Mouse (Mus musculus) forebrain, embryonic 11.5 days (tissue): ENCODE results near the gene Actn4. TPM values are rescaled to one million over a fixed set of nuclear protein-coding genes. Genes with fewer than 3 reads are reported as not detected.

ENCODE experiments used
- ATAC-seq: fragments of 200-750 bp; cut with Nextera tagmentation; replicated peaks from 2 replicates; pipeline ENCODE4 v1.8.0; 2017; ENCODE audit warnings: moderate TSS enrichment; ENCODE audit not compliant: low FRiP score
- DNase-seq: peaks from one replicate; pipeline ENCODE4 v3.0.0-alpha.2; 2017; ENCODE audit warnings: low spot score
- H3K27ac ChIP-seq: fragments of 300-500 bp; sonication (generic); 2 replicates; pipeline ENCODE4 v1.5.1; 2014; ENCODE audit warnings: low read depth, low read length
- H3K27me3 ChIP-seq: fragments of 300-500 bp; sonication (generic); 2 replicates; pipeline ENCODE4 v1.6.1; 2014; ENCODE audit warnings: mild to moderate bottlenecking, low read length, mixed read lengths; ENCODE audit not compliant: control insufficient read depth, insufficient read depth
- H3K36me3 ChIP-seq: fragments of 300-500 bp; sonication (generic); 2 replicates; pipeline ENCODE4 v1.6.1; 2014; ENCODE audit warnings: mild to moderate bottlenecking, low read length, moderate library complexity, mixed read lengths; ENCODE audit not compliant: control insufficient read depth, insufficient read depth
- H3K4me1 ChIP-seq: fragments of 300-500 bp; sonication (generic); replicated peaks from 2 replicates; pipeline ENCODE4 v1.6.1; 2014; ENCODE audit warnings: low read length, mixed read lengths; ENCODE audit not compliant: control insufficient read depth, insufficient read depth
- H3K4me2 ChIP-seq: fragments of 300-500 bp; sonication (generic); 2 replicates; pipeline ENCODE4 v1.6.1; 2014; ENCODE audit warnings: low read depth, mild to moderate bottlenecking, low read length, moderate library complexity, mixed read lengths; ENCODE audit not compliant: severe bottlenecking
- H3K4me3 ChIP-seq: fragments of 300-500 bp; sonication (generic); 2 replicates; pipeline ENCODE4 v1.5.1; 2014; ENCODE audit warnings: low read depth, low read length
- H3K9ac ChIP-seq: fragments of 300-500 bp; sonication (generic); 2 replicates; pipeline ENCODE4 v1.6.1; 2014; ENCODE audit warnings: low read length
- H3K9me3 ChIP-seq: fragments of 300-500 bp; sonication (generic); 2 replicates; pipeline ENCODE4 v1.6.1; 2016; ENCODE audit warnings: low read length, mixed read lengths; ENCODE audit not compliant: control insufficient read depth
- WGBS: fragments of 180-500 bp; shearing (Covaris S2); extraction: QIAGEN DNeasy Blood & Tissue Kit; methylation state at CpG from one replicate; pipeline ENCODE4 v1.1.7; 2014; 5-methylcytosine and 5-hydroxymethylcytosine counted together
- polyA plus RNA-seq: library from polyadenylated mRNA; unstranded; fragments of >200 nt; fragmentation: Nextera tagmentation; extraction: Ambion mirVana; gene quantifications from 2 replicates; pipeline ENCODE4 v1.2.1, GENCODE M21; 2014

Actn4 gene
- polyA plus RNA-seq, 1 experiment from 2014 or later, result 182 TPM

DNA sequence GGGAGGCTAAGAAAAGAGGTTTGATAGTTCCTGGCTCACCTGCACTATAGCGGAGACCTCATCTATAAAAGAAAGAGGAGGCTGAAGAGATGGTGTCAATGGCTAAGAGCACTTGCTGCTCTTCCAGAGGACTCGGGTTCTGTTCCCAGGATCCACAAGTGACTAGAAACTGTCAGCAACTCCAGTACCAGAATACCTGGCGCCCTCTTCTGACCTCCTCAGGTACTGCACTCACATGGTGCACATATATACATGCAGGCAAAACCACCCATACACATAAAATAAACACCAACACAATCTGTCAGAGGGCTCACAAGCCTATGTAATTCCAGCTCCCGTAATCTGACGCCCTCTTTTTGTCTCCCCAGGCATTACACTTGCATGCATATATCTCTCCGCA is 101.2 kb downstream of the Actn4 start:
- Histone ChIP-seq H3K9ac (no peak overlapping the region), H3K4me2 (no peak overlapping the region), H3K4me3 (no peak overlapping the region), H3K4me1 (peaks cover 5% of the 10 kb centered on the region), H3K27ac (no peak overlapping the region), H3K27me3 (no peaks in the 10 kb centered on the region), H3K9me3 (no peaks in the 10 kb centered on the region; the same call in 1 of the 2 replicates), H3K36me3 (no peaks in the 10 kb centered on the region)
- WGBS, result 84% methylated on average over 6 of the region's 6 CpGs
- DNase-seq (no peak), ATAC-seq (no peak)

DNA sequence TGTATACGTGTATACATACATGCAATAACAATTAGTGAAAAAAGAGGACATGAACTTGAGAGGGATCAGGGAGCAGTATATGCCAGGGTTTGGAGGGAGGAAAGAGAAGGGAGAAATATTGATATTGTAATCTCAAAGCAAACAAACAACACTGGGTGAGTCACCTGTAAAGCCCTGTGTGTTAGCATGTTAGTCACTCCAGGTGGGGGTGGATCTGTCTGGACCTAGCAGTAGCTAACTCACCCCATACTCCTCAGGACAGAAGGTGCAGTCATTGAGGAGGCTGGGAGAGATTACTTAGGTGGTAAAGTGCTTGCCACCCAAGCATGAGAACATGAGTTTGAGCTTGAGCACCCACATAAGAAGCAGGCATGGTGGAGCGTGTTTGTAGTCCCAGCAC is 102.2 kb downstream of the Actn4 start:
- H3K36me3 ChIP-seq, result no peaks in the 10 kb centered on the region
- H3K4me3 ChIP-seq, result no peak overlapping the region
- no peak overlapping the region for H3K4me2 ChIP-seq
- 86% methylated on average over 2 of the region's 2 CpGs for WGBS
- H3K27ac ChIP-seq, result no peak overlapping the region
- H3K9ac ChIP-seq, result no peak overlapping the region
- H3K9me3 ChIP-seq, result no peaks in the 10 kb centered on the region; the same call in 1 of the 2 replicates
- no peaks in the 10 kb centered on the region for H3K27me3 ChIP-seq
- H3K4me1 ChIP-seq, result peaks cover 5% of the 10 kb centered on the region
- DNase-seq (no peak), ATAC-seq (no peak)

DNA sequence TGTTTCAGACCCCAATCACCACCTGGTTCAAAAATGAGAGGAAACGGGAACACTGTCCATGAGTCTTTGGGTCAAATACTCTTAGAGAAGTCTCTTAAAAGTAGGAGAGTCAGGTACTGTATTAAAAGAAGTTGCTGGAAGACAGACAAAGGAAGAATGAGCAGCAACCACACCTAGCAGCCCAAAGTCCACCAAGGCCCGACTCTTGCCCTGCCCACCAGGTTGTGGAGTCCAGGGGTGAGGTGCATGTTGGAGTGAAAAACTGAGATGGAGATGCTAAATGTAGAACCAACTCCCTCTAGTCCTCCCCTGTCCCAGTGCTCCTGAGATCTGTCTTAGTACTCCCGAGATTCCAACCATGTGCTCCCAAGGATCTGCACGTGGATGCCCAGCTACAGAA is 111.5 kb downstream of the Actn4 start:
- Histone ChIP-seq H3K4me1 (no peaks in the 10 kb centered on the region), H3K27me3 (no peaks in the 10 kb centered on the region), H3K9ac (no peak overlapping the region), H3K9me3 (no peaks in the 10 kb centered on the region; the same call in 1 of the 2 replicates), H3K27ac (no peak overlapping the region), H3K36me3 (no peaks in the 10 kb centered on the region), H3K4me3 (no peak overlapping the region), H3K4me2 (no peak overlapping the region)
- DNase-seq (no peak), ATAC-seq (no peak)
- 84% methylated on average over 4 of the region's 4 CpGs for WGBS

DNA sequence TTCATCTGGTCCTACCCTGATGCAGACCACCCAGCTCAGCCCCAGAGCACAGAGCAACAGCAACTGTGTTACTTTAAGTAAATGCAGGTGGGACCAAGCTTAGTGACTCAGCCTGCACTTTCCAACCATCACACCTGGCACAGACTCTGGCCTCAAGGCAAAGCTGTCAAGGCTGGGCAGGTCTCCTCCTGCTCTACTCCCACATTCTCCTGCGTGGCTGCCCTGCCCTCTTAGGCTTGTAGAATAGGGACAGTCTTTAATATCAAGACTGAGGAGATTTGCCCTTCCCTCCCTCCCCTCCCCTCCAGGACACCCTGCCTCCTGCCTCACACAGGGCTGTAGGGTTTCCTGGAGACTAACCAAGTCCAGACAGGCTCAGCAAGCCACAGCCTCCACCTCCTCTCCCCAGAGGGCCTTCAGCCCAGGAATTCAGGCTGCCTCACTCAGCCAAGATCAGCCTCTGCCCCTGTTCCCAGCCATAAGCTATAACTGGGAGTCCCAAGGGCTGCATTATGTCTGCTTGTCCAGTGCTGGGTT is 112.4 kb downstream of the Actn4 start:
- WGBS, result 39% methylated on average over 1 of the region's 1 CpGs
- H3K9ac ChIP-seq, result no peak overlapping the region
- H3K4me3 ChIP-seq, result no peak overlapping the region
- no peak for DNase-seq
- no peaks in the 10 kb centered on the region for H3K36me3 ChIP-seq
- ATAC-seq, result no peak
- H3K4me2 ChIP-seq, result no peak overlapping the region
- no peaks in the 10 kb centered on the region for H3K4me1 ChIP-seq
- no peak overlapping the region for H3K27ac ChIP-seq
- no peaks in the 10 kb centered on the region for H3K27me3 ChIP-seq
- H3K9me3 ChIP-seq, result no peaks in the 10 kb centered on the region; the same call in 1 of the 2 replicates

GRCm38 (mm10) chr7:28847273-28847672 is 114.9 kb downstream of the Actn4 start:
- 87% methylated on average over 1 of the region's 1 CpGs for WGBS
- ATAC-seq (no peak), DNase-seq (no peak)

More at GRCm38 (mm10) chr7:28847273-28847672, 114.9 kb downstream of the Actn4 start:
- H3K9me3 ChIP-seq, result no peaks in the 10 kb centered on the region; the same call in 1 of the 2 replicates
- no peak overlapping the region for H3K4me3 ChIP-seq
- H3K4me1 ChIP-seq, result no peaks in the 10 kb centered on the region
- H3K9ac ChIP-seq, result no peak overlapping the region
- no peaks in the 10 kb centered on the region for H3K27me3 ChIP-seq
- H3K4me2 ChIP-seq, result no peak overlapping the region
- no peaks in the 10 kb centered on the region for H3K36me3 ChIP-seq
- H3K27ac ChIP-seq, result no peak overlapping the region

Other genes starting within 250 kb of the Actn4 start
- gene Fbxo17, start 245.5 kb downstream of the Actn4 start, polyA plus RNA-seq, result 8.3 and 9.9 TPM in 2 replicates
- gene Mrps12, start 220.5 kb downstream of the Actn4 start, polyA plus RNA-seq, result 116 and 131 TPM in 2 replicates
- 35.6 and 37.8 TPM in 2 replicates for gene Sars2, start 220.3 kb downstream of the Actn4 start, polyA plus RNA-seq
- not detected in 2 replicates for gene Ccer2, start 206.2 kb downstream of the Actn4 start, polyA plus RNA-seq
- 63.5 and 70.2 TPM in 2 replicates for gene Sirt2, start 195.6 kb downstream of the Actn4 start, polyA plus RNA-seq
- 45.6 and 49.9 TPM in 2 replicates for gene Nfkbib, start 194.8 kb downstream of the Actn4 start, polyA plus RNA-seq
- gene Rinl, start 173.4 kb downstream of the Actn4 start, polyA plus RNA-seq, result 2.1 and 2.4 TPM in 2 replicates
- 338 and 382 TPM in 2 replicates for gene Hnrnpl, start 153.8 kb downstream of the Actn4 start, polyA plus RNA-seq
- 70.6 and 74.0 TPM in 2 replicates for gene Ech1, start 137.1 kb downstream of the Actn4 start, polyA plus RNA-seq
- 1.1 and 1.7 TPM in 2 replicates for gene Lgals4, start 128.5 kb downstream of the Actn4 start, polyA plus RNA-seq
- 0.52 and 0.88 TPM in 2 replicates for gene Lgals7, start 98.5 kb downstream of the Actn4 start, polyA plus RNA-seq
- gene Capn12, start 80.9 kb downstream of the Actn4 start, polyA plus RNA-seq, result 0.60 and 0.69 TPM in 2 replicates
- 341 and 343 TPM in 2 replicates for gene Eif3k, start 19.5 kb upstream of the Actn4 start, polyA plus RNA-seq
- 5.9 and 6.4 TPM in 2 replicates for gene Map4k1, start 19.7 kb upstream of the Actn4 start, polyA plus RNA-seq
- gene Ryr1, start 162.8 kb upstream of the Actn4 start, polyA plus RNA-seq, result 0.68 and 1.2 TPM in 2 replicates
- 0.67 and 1.2 TPM in 2 replicates for gene Rasgrp4, start 172.5 kb upstream of the Actn4 start, polyA plus RNA-seq
- 12.6 and 16.8 TPM in 2 replicates for gene Fam98c, start 193.9 kb upstream of the Actn4 start, polyA plus RNA-seq
- gene Ggn, start 207.9 kb upstream of the Actn4 start, polyA plus RNA-seq, result 0.52 and 0.53 TPM in 2 replicates
- gene Spred3, start 208.1 kb upstream of the Actn4 start, polyA plus RNA-seq, result 7.8 TPM in 2 replicates
- gene Psmd8, start 218.4 kb upstream of the Actn4 start, polyA plus RNA-seq, result 291 and 297 TPM in 2 replicates